Mouse (Mus musculus): ENCODE measurements around the gene Catsperd. TPM values are rescaled to one million over a fixed set of nuclear protein-coding genes. Genes with fewer than 3 reads are reported as not detected.

Catsperd gene
- polyA plus RNA-seq, 1 experiment from 2014 or later = 0.13 TPM

- Histone ChIP-seq H3K27me3 (no peaks in the 10 kb centered on the region), H3K4me3 (no peak overlapping the region), H3K36me3 (peaks cover 42% of the 10 kb centered on the region), H3K4me2 (0 out of 2 replicates have a peak overlapping the region, but pooled peaks have one; percentile 19), H3K4me1 (replicated peaks) (peaks cover 34% of the 10 kb centered on the region), H3K27ac (peak overlapping the region; percentile 62), H3K9ac (0 out of 2 replicates have a peak overlapping the region, but pooled peaks have one; percentile 9), H3K9me3 (replicated peaks) (no peaks in the 10 kb centered on the region)
- no peak for ATAC-seq (replicated peaks; ENCODE audit: insufficient number of reproducible peaks, insufficient read depth, low FRiP score, low read depth)
- 33% methylated on average over 1 of the region's 1 CpGs for WGBS
Observed at GRCm38 (mm10) chr17:56693395-56693794, 65.5 kb downstream of the Catsperd start.

GRCm38 (mm10) chr17:56693851-56694310 lies 65.9 kb downstream of the Catsperd start:
- peak; percentile 74; the same call in 1 of the 2 replicates for ATAC-seq (replicated peaks; ENCODE audit: insufficient number of reproducible peaks, insufficient read depth, low FRiP score, low read depth)
- Histone ChIP-seq H3K4me3 (no peak overlapping the region), H3K9me3 (replicated peaks) (no peaks in the 10 kb centered on the region), H3K27ac (peak overlapping the region; percentile 62), H3K27me3 (no peaks in the 10 kb centered on the region), H3K36me3 (peaks cover 47% of the 10 kb centered on the region), H3K9ac (0 out of 2 replicates have a peak overlapping the region, but pooled peaks have one; percentile 9), H3K4me1 (replicated peaks) (peaks cover 34% of the 10 kb centered on the region), H3K4me2 (0 out of 2 replicates have a peak overlapping the region, but pooled peaks have one; percentile 19)
- WGBS = 36% methylated on average over 6 of the region's 6 CpGs

- Histone ChIP-seq H3K36me3 (peaks cover 94% of the 10 kb centered on the region), H3K9me3 (replicated peaks) (no peaks in the 10 kb centered on the region), H3K4me2 (no peak overlapping the region), H3K9ac (no peak overlapping the region), H3K4me1 (replicated peaks) (no peaks in the 10 kb centered on the region; the same call in 1 of the 2 replicates), H3K27ac (no peak overlapping the region), H3K27me3 (no peaks in the 10 kb centered on the region), H3K4me3 (no peak overlapping the region)
- no peak for ATAC-seq (replicated peaks; ENCODE audit: insufficient number of reproducible peaks, insufficient read depth, low FRiP score, low read depth)
- 62% methylated on average over 2 of the region's 2 CpGs for WGBS
Observed at GRCm38 (mm10) chr17:56700451-56700850, 72.5 kb downstream of the Catsperd start.

- no peak for ATAC-seq (replicated peaks; ENCODE audit: insufficient number of reproducible peaks, insufficient read depth, low FRiP score, low read depth)
- H3K27ac ChIP-seq = no peak overlapping the region
- peaks cover 96% of the 10 kb centered on the region for H3K36me3 ChIP-seq
- 73% methylated on average over 4 of the region's 4 CpGs for WGBS
- H3K4me1 ChIP-seq (replicated peaks) = no peaks in the 10 kb centered on the region
- H3K9me3 ChIP-seq (replicated peaks) = no peaks in the 10 kb centered on the region
- H3K27me3 ChIP-seq = no peaks in the 10 kb centered on the region
- no peak overlapping the region for H3K4me3 ChIP-seq
- no peak overlapping the region for H3K4me2 ChIP-seq
- H3K9ac ChIP-seq = no peak overlapping the region
Observed at GRCm38 (mm10) chr17:56703038-56703437, 75.1 kb downstream of the Catsperd start.

GRCm38 (mm10) chr17:56706515-56706914 lies 78.6 kb downstream of the Catsperd start:
- no peak overlapping the region for H3K4me2 ChIP-seq
- H3K36me3 ChIP-seq = peaks cover 95% of the 10 kb centered on the region
- H3K4me3 ChIP-seq = no peak overlapping the region
- H3K27ac ChIP-seq = no peak overlapping the region
- no peak overlapping the region for H3K9ac ChIP-seq
- no peak for ATAC-seq (replicated peaks; ENCODE audit: insufficient number of reproducible peaks, insufficient read depth, low FRiP score, low read depth)
- H3K27me3 ChIP-seq = no peaks in the 10 kb centered on the region
- no peaks in the 10 kb centered on the region for H3K9me3 ChIP-seq (replicated peaks)
- WGBS = 91% methylated on average over 1 of the region's 1 CpGs
- H3K4me1 ChIP-seq (replicated peaks) = no peaks in the 10 kb centered on the region

GRCm38 (mm10) chr17:56708692-56709091 lies 80.7 kb downstream of the Catsperd start:
- Histone ChIP-seq H3K9ac (no peak overlapping the region), H3K4me2 (no peak overlapping the region), H3K36me3 (peaks cover 83% of the 10 kb centered on the region), H3K27me3 (no peaks in the 10 kb centered on the region), H3K9me3 (replicated peaks) (no peaks in the 10 kb centered on the region), H3K4me3 (no peak overlapping the region), H3K27ac (no peak overlapping the region), H3K4me1 (replicated peaks) (no peaks in the 10 kb centered on the region)
- WGBS = 79% methylated on average over 4 of the region's 4 CpGs
- no peak for ATAC-seq (replicated peaks; ENCODE audit: insufficient number of reproducible peaks, insufficient read depth, low FRiP score, low read depth)

GRCm38 (mm10) chr17:56709708-56710107 lies 81.8 kb downstream of the Catsperd start:
- no peak for ATAC-seq (replicated peaks; ENCODE audit: insufficient number of reproducible peaks, insufficient read depth, low FRiP score, low read depth)
- no peaks in the 10 kb centered on the region for H3K9me3 ChIP-seq (replicated peaks)
- peaks cover 74% of the 10 kb centered on the region for H3K36me3 ChIP-seq
- H3K27ac ChIP-seq = no peak overlapping the region
- H3K9ac ChIP-seq = no peak overlapping the region
- H3K4me3 ChIP-seq = no peak overlapping the region
- H3K27me3 ChIP-seq = no peaks in the 10 kb centered on the region
- H3K4me2 ChIP-seq = no peak overlapping the region
- WGBS = 81% methylated on average over 3 of the region's 3 CpGs
- no peaks in the 10 kb centered on the region for H3K4me1 ChIP-seq (replicated peaks)

Other genes with a start within 250 kb of the Catsperd start
- 37.6 and 62.0 TPM in 2 replicates for gene Ptprs, start 151.7 kb upstream of the Catsperd start, polyA plus RNA-seq (2015; fragmentation: Nextera tagmentation; extraction: Ambion mirVana)
- gene Znrf4, start 115.7 kb upstream of the Catsperd start, polyA plus RNA-seq (2015; fragmentation: Nextera tagmentation; extraction: Ambion mirVana) = not detected in 2 replicates
- 0.23 and 1.0 TPM in 2 replicates for gene Gm20219, start 73.8 kb upstream of the Catsperd start, polyA plus RNA-seq (2015; fragmentation: Nextera tagmentation; extraction: Ambion mirVana)
- gene Safb2, start 43.6 kb upstream of the Catsperd start, polyA plus RNA-seq (2015; fragmentation: Nextera tagmentation; extraction: Ambion mirVana) = 52.2 and 63.9 TPM in 2 replicates
- gene Safb, start 43.3 kb upstream of the Catsperd start, polyA plus RNA-seq (2015; fragmentation: Nextera tagmentation; extraction: Ambion mirVana) = 71.2 and 76.0 TPM in 2 replicates
- 289 and 331 TPM in 2 replicates for gene 2410015M20Rik, start 18.4 kb upstream of the Catsperd start, polyA plus RNA-seq (2015; fragmentation: Nextera tagmentation; extraction: Ambion mirVana)
- gene Rpl36, start 14.7 kb upstream of the Catsperd start, polyA plus RNA-seq (2015; fragmentation: Nextera tagmentation; extraction: Ambion mirVana) = 1,116 and 1,311 TPM in 2 replicates
- gene Lonp1, start 1.3 kb upstream of the Catsperd start, polyA plus RNA-seq (2015; fragmentation: Nextera tagmentation; extraction: Ambion mirVana) = 46.4 and 57.4 TPM in 2 replicates
- gene Ranbp3, start 45.2 kb downstream of the Catsperd start, polyA plus RNA-seq (2015; fragmentation: Nextera tagmentation; extraction: Ambion mirVana) = 51.9 and 65.2 TPM in 2 replicates
- gene Ndufa11, start 89.6 kb downstream of the Catsperd start, polyA plus RNA-seq (2015; fragmentation: Nextera tagmentation; extraction: Ambion mirVana) = 912 and 1,025 TPM in 2 replicates
- 11.6 and 16.5 TPM in 2 replicates for gene Vmac, start 89.9 kb downstream of the Catsperd start, polyA plus RNA-seq (2015; fragmentation: Nextera tagmentation; extraction: Ambion mirVana)
- gene Nrtn, start 129.4 kb downstream of the Catsperd start, polyA plus RNA-seq (2015; fragmentation: Nextera tagmentation; extraction: Ambion mirVana) = 19.8 and 25.7 TPM in 2 replicates
- gene Dus3l, start 136.6 kb downstream of the Catsperd start, polyA plus RNA-seq (2015; fragmentation: Nextera tagmentation; extraction: Ambion mirVana) = 28.3 and 37.6 TPM in 2 replicates
- gene Prr22, start 142.1 kb downstream of the Catsperd start, polyA plus RNA-seq (2015; fragmentation: Nextera tagmentation; extraction: Ambion mirVana) = 0.92 and 1.1 TPM in 2 replicates
- gene Rfx2, start 202.9 kb downstream of the Catsperd start, polyA plus RNA-seq (2015; fragmentation: Nextera tagmentation; extraction: Ambion mirVana) = 4.8 and 6.3 TPM in 2 replicates
- gene Acsbg2, start 246.3 kb downstream of the Catsperd start, polyA plus RNA-seq (2015; fragmentation: Nextera tagmentation; extraction: Ambion mirVana) = not detected in 2 replicates
- gene 1700061G19Rik, start 247.3 kb downstream of the Catsperd start, polyA plus RNA-seq (2015; fragmentation: Nextera tagmentation; extraction: Ambion mirVana) = 0.30 and 0.43 TPM in 2 replicates

All from heart, embryonic 15.5 days (tissue).